Mouse (Mus musculus): ENCODE data around the gene 2900026A02Rik. TPM values are rescaled to one million over a fixed set of nuclear protein-coding genes. Genes with fewer than 3 reads are reported as not detected.

The 2900026A02Rik gene
- total RNA-seq, 2 experiments from 2014 or later: 8.8 to 12.1 TPM

GRCm38 (mm10) chr5:113179843-113180682 is 41.0 kb downstream of the 2900026A02Rik start:
- peak; percentile 79 to 87 for DNase-seq (ENCODE audit: low spot score in 2 of 2)

GRCm38 (mm10) chr5:113179451-113179842 is 41.6 kb downstream of the 2900026A02Rik start:
- DNase-seq (ENCODE audit: low spot score in 2 of 2): no peak

- no peak for DNase-seq (ENCODE audit: low spot score in 2 of 2)
Observed at GRCm38 (mm10) chr5:113175976-113176375, 45.1 kb downstream of the 2900026A02Rik start.

GRCm38 (mm10) chr5:113174916-113175692 is 45.9 kb downstream of the 2900026A02Rik start:
- DNase-seq (ENCODE audit: low spot score in 2 of 2): no peak

- peak; percentile 70 to 72 for DNase-seq (ENCODE audit: low spot score in 2 of 2)
Observed at GRCm38 (mm10) chr5:113173318-113173717, 47.7 kb downstream of the 2900026A02Rik start.

- DNase-seq (ENCODE audit: low spot score in 2 of 2): no peak
Observed at GRCm38 (mm10) chr5:113171968-113172578, 49.0 kb downstream of the 2900026A02Rik start.

- no peak for DNase-seq (ENCODE audit: low spot score in 2 of 2)
Observed at GRCm38 (mm10) chr5:113170064-113170754, 50.8 kb downstream of the 2900026A02Rik start.

- DNase-seq (ENCODE audit: low spot score in 2 of 2): peak in 1 of 2 experiments; percentile 50
Observed at GRCm38 (mm10) chr5:113167733-113168132, 53.3 kb downstream of the 2900026A02Rik start.

GRCm38 (mm10) chr5:113165481-113165880 is 55.6 kb downstream of the 2900026A02Rik start:
- DNase-seq (ENCODE audit: low spot score in 2 of 2): no peak

GRCm38 (mm10) chr5:113164873-113165441 is 56.1 kb downstream of the 2900026A02Rik start:
- peak; percentile 64 to 71 for DNase-seq (ENCODE audit: low spot score in 2 of 2)

- DNase-seq (ENCODE audit: low spot score in 2 of 2): peak; percentile 32 to 59
Observed at GRCm38 (mm10) chr5:113164448-113164847, 56.6 kb downstream of the 2900026A02Rik start.

- peak; percentile 42 to 50 for DNase-seq (ENCODE audit: low spot score in 2 of 2)
Observed at GRCm38 (mm10) chr5:113163116-113163515, 57.9 kb downstream of the 2900026A02Rik start.

- no peak for DNase-seq (ENCODE audit: low spot score in 2 of 2)
Observed at GRCm38 (mm10) chr5:113162699-113163098, 58.3 kb downstream of the 2900026A02Rik start.

- no peak for DNase-seq (ENCODE audit: low spot score in 2 of 2)
Observed at GRCm38 (mm10) chr5:113161576-113161975, 59.5 kb downstream of the 2900026A02Rik start.

GRCm38 (mm10) chr5:113160320-113160719 is 60.7 kb downstream of the 2900026A02Rik start:
- no peak for DNase-seq (ENCODE audit: low spot score in 2 of 2)

- no peak for DNase-seq (ENCODE audit: low spot score in 2 of 2)
Observed at GRCm38 (mm10) chr5:113158759-113159355, 62.2 kb downstream of the 2900026A02Rik start.

- DNase-seq (ENCODE audit: low spot score in 2 of 2): no peak
Observed at GRCm38 (mm10) chr5:113157588-113157987, 63.4 kb downstream of the 2900026A02Rik start.

GRCm38 (mm10) chr5:113157006-113157405 is 64.0 kb downstream of the 2900026A02Rik start:
- DNase-seq (ENCODE audit: low spot score in 2 of 2): no peak

GRCm38 (mm10) chr5:113155133-113155532 is 65.9 kb downstream of the 2900026A02Rik start:
- DNase-seq (ENCODE audit: low spot score in 2 of 2): peak; percentile 80 to 84

- DNase-seq (ENCODE audit: low spot score in 2 of 2): no peak
Observed at GRCm38 (mm10) chr5:113154441-113154840, 66.6 kb downstream of the 2900026A02Rik start.
